ENCODE assay signal across 22 mouse cellular contexts in the genomic region with DNA sequence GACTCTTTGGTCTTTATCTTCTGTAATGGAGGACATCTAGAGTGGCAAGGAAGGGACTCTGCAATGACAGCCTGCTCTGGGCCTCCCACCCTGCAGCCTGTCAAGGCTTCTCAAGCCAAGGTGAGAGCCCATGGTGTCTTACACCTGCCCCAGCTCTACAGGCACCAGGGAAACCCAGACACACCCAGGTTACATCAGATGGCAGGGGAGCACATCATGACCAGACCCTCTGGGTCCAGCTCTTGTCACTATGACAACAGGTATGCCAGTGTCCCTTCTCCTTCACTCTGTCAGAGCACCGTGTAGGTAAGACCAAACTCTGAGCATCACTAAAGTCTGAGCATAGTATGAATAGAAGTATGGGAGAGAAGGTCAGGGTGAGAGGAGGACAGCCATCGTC.
A peak's percentile ranks its signal among the peaks of the same experiment; 100 is the strongest.
DNase-seq lines count a peak whose midpoint lies in the region; ATAC-seq and TF ChIP-seq lines count a peak whose summit lies in the region.
"Had no signal": no experiment of that assay in that cellular context is flagged by ENCODE, and none has a peak within 500 bp of the region (broad histone marks: within the 10 kb centered on the region; RNA-seq: fewer than 3 reads in every experiment).

No protein-coding gene starts in this region.

- no peak overlapping the region for H3K4me2 ChIP-seq in forebrain, embryonic 11.5 days (ENCODE audit: low read depth, low read length, severe bottlenecking)
- H3K4me2 ChIP-seq in forebrain, postnatal 0 days (ENCODE audit: low read depth): no peak overlapping the region
- H3K4me2 ChIP-seq: embryonic facial prominence, embryonic 13.5 days; embryonic facial prominence, embryonic 15.5 days; forebrain, embryonic 13.5 days; forebrain, embryonic 15.5 days had no signal

- DNase-seq in forebrain, embryonic 11.5 days (ENCODE audit: low spot score): peak; percentile 27
- no peak for DNase-seq in forebrain, postnatal 0 days
- peak; percentile 66 for DNase-seq in heart, embryonic 10.5 days (ENCODE audit: low spot score)
- no peak for DNase-seq in heart, postnatal 4 days
- no peak for DNase-seq in G1E (ENCODE audit: low spot score)
- no peak for DNase-seq in embryo, embryonic 9.5 days (ENCODE audit: extremely low spot score)
- DNase-seq: adrenal gland, adult 8-10 months; adrenal gland, postnatal 14 days; adrenal gland, postnatal 36 days; cerebellum, adult 11-12 months; cerebellum, adult 2 months; cerebellum, adult 9-10 months; cerebellum, postnatal 10 days; cerebellum, postnatal 25 days had no signal

- H3K9me3 ChIP-seq in forebrain, embryonic 11.5 days (ENCODE audit: control insufficient read depth, low read length): no peaks in the 10 kb centered on the region
- no peaks in the 10 kb centered on the region for H3K9me3 ChIP-seq in forebrain, postnatal 0 days (ENCODE audit: low read length)
- H3K9me3 ChIP-seq in heart, embryonic 10.5 days: no peaks in the 10 kb centered on the region
- H3K9me3 ChIP-seq in G1E (replicated peaks): peaks cover 62% of the 10 kb centered on the region
- H3K9me3 ChIP-seq: embryonic facial prominence, embryonic 13.5 days; embryonic facial prominence, embryonic 15.5 days; forebrain, embryonic 10.5 days; forebrain, embryonic 13.5 days; forebrain, embryonic 15.5 days had no signal

- no peaks in the 10 kb centered on the region for H3K4me1 ChIP-seq in forebrain, embryonic 11.5 days (replicated peaks; ENCODE audit: control insufficient read depth, insufficient read depth, low read length)
- 0 out of 2 replicates have a peak, but pooled peaks cover 3% of the 10 kb centered on the region for H3K4me1 ChIP-seq in forebrain, postnatal 0 days (ENCODE audit: insufficient read depth)
- H3K4me1 ChIP-seq in heart, embryonic 10.5 days: no peaks in the 10 kb centered on the region
- H3K4me1 ChIP-seq in G1E (ENCODE audit: insufficient read depth, low read depth, low read length): no peaks in the 10 kb centered on the region
- H3K4me1 ChIP-seq: embryonic facial prominence, embryonic 13.5 days; embryonic facial prominence, embryonic 15.5 days had no signal

- no peaks in the 10 kb centered on the region for H3K36me3 ChIP-seq in forebrain, embryonic 11.5 days (ENCODE audit: control insufficient read depth, insufficient read depth, low read length)
- no peaks in the 10 kb centered on the region for H3K36me3 ChIP-seq in forebrain, postnatal 0 days (ENCODE audit: insufficient read depth)
- H3K36me3 ChIP-seq in heart, embryonic 10.5 days: no peaks in the 10 kb centered on the region
- no peaks in the 10 kb centered on the region for H3K36me3 ChIP-seq in G1E (replicated peaks)
- H3K36me3 ChIP-seq: embryonic facial prominence, embryonic 13.5 days; embryonic facial prominence, embryonic 15.5 days; forebrain, embryonic 10.5 days; forebrain, embryonic 15.5 days had no signal

- no peak overlapping the region for H3K4me3 ChIP-seq in forebrain, embryonic 11.5 days (ENCODE audit: low read depth, low read length)
- H3K4me3 ChIP-seq in forebrain, postnatal 0 days (ENCODE audit: low read depth, low read length): no peak overlapping the region
- no peak overlapping the region for H3K4me3 ChIP-seq in heart, embryonic 10.5 days
- H3K4me3 ChIP-seq in G1E (ENCODE audit: low read depth, low read length): no peak overlapping the region
- H3K4me3 ChIP-seq: embryonic facial prominence, embryonic 13.5 days; embryonic facial prominence, embryonic 15.5 days; erythroblast, embryonic 14.5 days; forebrain, embryonic 10.5 days; forebrain, embryonic 13.5 days; forebrain, embryonic 15.5 days had no signal

- no peaks in the 10 kb centered on the region for H3K27me3 ChIP-seq in forebrain, embryonic 11.5 days (ENCODE audit: control insufficient read depth, insufficient read depth, low read length)
- H3K27me3 ChIP-seq in forebrain, postnatal 0 days (ENCODE audit: insufficient read depth, low read length): no peaks in the 10 kb centered on the region
- H3K27me3 ChIP-seq in heart, embryonic 10.5 days (ENCODE audit: insufficient read depth, poor library complexity, severe bottlenecking): no peaks in the 10 kb centered on the region
- H3K27me3 ChIP-seq in G1E (ENCODE audit: insufficient read depth, low read length): no peaks in the 10 kb centered on the region
- H3K27me3 ChIP-seq: embryonic facial prominence, embryonic 15.5 days; forebrain, embryonic 13.5 days; forebrain, embryonic 15.5 days; Patski had no signal

- 68% methylated on average over 2 of the region's 2 CpGs for WGBS in forebrain, embryonic 11.5 days
- 85% methylated on average over 2 of the region's 2 CpGs for WGBS in forebrain, postnatal 0 days
- 76% methylated on average over 2 of the region's 2 CpGs for WGBS in heart, embryonic 10.5 days

- no peak overlapping the region for H3K9ac ChIP-seq in forebrain, embryonic 11.5 days (ENCODE audit: low read length)
- H3K9ac ChIP-seq in forebrain, postnatal 0 days: no peak overlapping the region
- H3K9ac ChIP-seq: embryonic facial prominence, embryonic 13.5 days; embryonic facial prominence, embryonic 15.5 days; forebrain, embryonic 13.5 days; forebrain, embryonic 15.5 days had no signal

- no peak overlapping the region for H3K27ac ChIP-seq in forebrain, embryonic 11.5 days (ENCODE audit: low read depth, low read length)
- H3K27ac ChIP-seq in forebrain, postnatal 0 days (ENCODE audit: low read depth, low read length): no peak overlapping the region
- H3K27ac ChIP-seq in heart, embryonic 10.5 days: no peak overlapping the region
- H3K27ac ChIP-seq: embryonic facial prominence, embryonic 13.5 days; embryonic facial prominence, embryonic 15.5 days; forebrain, embryonic 10.5 days; forebrain, embryonic 13.5 days; forebrain, embryonic 15.5 days had no signal

- ATAC-seq in forebrain, embryonic 11.5 days (replicated peaks; ENCODE audit: low FRiP score): no peak
- ATAC-seq in forebrain, postnatal 0 days: no peak
- ATAC-seq in G1E (ENCODE audit: extremely low read depth, insufficient number of reproducible peaks, low FRiP score, poor library complexity, severe bottlenecking): 0 out of 2 replicates have a peak, but pooled peaks have one; percentile 1
- ATAC-seq: activated CD4-positive, CD25-positive, alpha-beta regulatory T cell, adult 4 months; forebrain, embryonic 13.5 days; forebrain, embryonic 15.5 days; Patski had no signal

- no peak for TF ChIP-seq CTCF in forebrain, postnatal 0 days (IDR thresholded peaks at IDR 0.05; ENCODE audit: low read depth)
- no peak for TF ChIP-seq CTCF in G1E (IDR thresholded peaks at IDR 0.05; ENCODE audit: low read depth, low read length)

Comparison
In these comparisons a context has a peak if more than half of its experiments do, and no peak if none do; other contexts are left out.
1. DNase-seq: peak in forebrain, embryonic 11.5 days (single experiment) and heart, embryonic 10.5 days (single experiment); none in forebrain, postnatal 0 days (single experiment), heart, postnatal 4 days (single experiment), G1E (single experiment) and embryo, embryonic 9.5 days (single experiment).